Mouse (Mus musculus): ENCODE results near the gene Ccr1l1.
"Not testable (repeated sequence)": the region's sequence is repeated elsewhere in the genome, so short reads cannot be mapped to it uniquely, and the experiment has no call there.

Ccr1l1 gene

GRCm38 (mm10) chr9:123978308-123978707, at the start of gene Ccr1l1:
Gene Ccr1l1, minus strand, starts transcription at chr9:123978408.
- DNase-seq (ENCODE audit: extremely low read depth, low read depth): no peak

GRCm38 (mm10) chr9:124021672-124022071, 43.5 kb upstream of the Ccr1l1 start, which contains the start of gene Ccr3:
Gene Ccr3, plus strand, starts transcription at chr9:124021972.
- DNase-seq (ENCODE audit: extremely low read depth, low read depth): no peak

GRCm38 (mm10) chr9:124019887-124020286, 41.7 kb upstream of the Ccr1l1 start:
- peak; percentile 97 for DNase-seq (ENCODE audit: extremely low read depth, low read depth)

GRCm38 (mm10) chr9:124016048-124016447, 37.8 kb upstream of the Ccr1l1 start:
- DNase-seq (ENCODE audit: extremely low read depth, low read depth): peak; percentile 80

GRCm38 (mm10) chr9:124014985-124015652, 36.9 kb upstream of the Ccr1l1 start:
- DNase-seq (ENCODE audit: extremely low read depth, low read depth): no peak

GRCm38 (mm10) chr9:124013270-124013669, 35.1 kb upstream of the Ccr1l1 start:
- no peak for DNase-seq (ENCODE audit: extremely low read depth, low read depth)

- DNase-seq (ENCODE audit: extremely low read depth, low read depth): no peak
These were observed 34.5 kb upstream of the Ccr1l1 start for GRCm38 (mm10) chr9:124012691-124013090.

GRCm38 (mm10) chr9:123999784-124000183, 21.6 kb upstream of the Ccr1l1 start:
- no peak for DNase-seq (ENCODE audit: extremely low read depth, low read depth)

GRCm38 (mm10) chr9:123997719-123998118, 19.5 kb upstream of the Ccr1l1 start:
- DNase-seq (ENCODE audit: extremely low read depth, low read depth): no peak

- DNase-seq (ENCODE audit: extremely low read depth, low read depth): peak; percentile 94
These were observed 13.2 kb upstream of the Ccr1l1 start for GRCm38 (mm10) chr9:123991312-123991906.

GRCm38 (mm10) chr9:123989671-123990070, 11.5 kb upstream of the Ccr1l1 start:
- no peak for DNase-seq (ENCODE audit: extremely low read depth, low read depth)

GRCm38 (mm10) chr9:123986217-123986616, 8.0 kb upstream of the Ccr1l1 start:
- DNase-seq (ENCODE audit: extremely low read depth, low read depth): peak; percentile 90

- DNase-seq (ENCODE audit: extremely low read depth, low read depth): peak; percentile 90
These were observed 6.7 kb upstream of the Ccr1l1 start for GRCm38 (mm10) chr9:123984943-123985342.

GRCm38 (mm10) chr9:123982720-123983119, 4.5 kb upstream of the Ccr1l1 start:
- DNase-seq (ENCODE audit: extremely low read depth, low read depth): no peak

- peak; percentile 76 for DNase-seq (ENCODE audit: extremely low read depth, low read depth)
These were observed 3.7 kb upstream of the Ccr1l1 start for GRCm38 (mm10) chr9:123981909-123982308.

GRCm38 (mm10) chr9:123980858-123981475, 2.8 kb upstream of the Ccr1l1 start:
- not testable (repeated sequence) for DNase-seq (ENCODE audit: extremely low read depth, low read depth)

- no peak for DNase-seq (ENCODE audit: extremely low read depth, low read depth)
These were observed 1.1 kb downstream of the Ccr1l1 start for GRCm38 (mm10) chr9:123976876-123977663.

- no peak for DNase-seq (ENCODE audit: extremely low read depth, low read depth)
These were observed 2.6 kb downstream of the Ccr1l1 start for GRCm38 (mm10) chr9:123975630-123976029.

- DNase-seq (ENCODE audit: extremely low read depth, low read depth): no peak
These were observed 9.8 kb downstream of the Ccr1l1 start, which contains the start of gene Ccr1 for GRCm38 (mm10) chr9:123968290-123968912. Gene Ccr1, minus strand, starts transcription at chr9:123968692.

- DNase-seq (ENCODE audit: extremely low read depth, low read depth): not testable (repeated sequence)
These were observed 11.2 kb downstream of the Ccr1l1 start for GRCm38 (mm10) chr9:123966858-123967495.

- no peak for DNase-seq (ENCODE audit: extremely low read depth, low read depth)
These were observed 13.4 kb downstream of the Ccr1l1 start for GRCm38 (mm10) chr9:123964776-123965175.

Data from MEL-GATA-1-ER (cell line).